Mouse (Mus musculus): ENCODE measurements around the gene Txn1. TPM values are rescaled to one million over a fixed set of nuclear protein-coding genes. Genes with fewer than 3 reads are reported as not detected.

The Txn1 gene
- polyA plus RNA-seq (2012; rRNA removed), result 116 and 145 TPM in 2 replicates

GRCm38 (mm10) chr4:57956029-57956960 is at the start of gene Txn1:
Gene Txn1, minus strand, starts transcription at chr4:57956411.
- peak; percentile 98 for DNase-seq
- no peak for TF ChIP-seq CTCF (IDR thresholded peaks at IDR 0.05; ENCODE audit: insufficient read depth, low read length)
- TF ChIP-seq POLR2A (IDR thresholded peaks at IDR 0.05; ENCODE audit: borderline replicate concordance, extremely low read depth, low read depth, low read length), result peak; percentile 99
- WGBS, result under 1% methylated on average over 71 of the region's 71 CpGs
- H3K4me3 ChIP-seq (replicated peaks; ENCODE audit: extremely low read depth, low read depth, low read length), result peak within 1 kb of the TSS; percentile 96
- peaks cover 12% of the 10 kb centered on the region for H3K4me1 ChIP-seq (ENCODE audit: control insufficient read depth, insufficient read depth, low read length)

- no peak for DNase-seq
- Histone ChIP-seq H3K4me1 (ENCODE audit: control insufficient read depth, insufficient read depth, low read length) (no peaks in the 10 kb centered on the region), H3K4me3 (replicated peaks; ENCODE audit: extremely low read depth, low read depth, low read length) (no peak overlapping the region)
- TF ChIP-seq CTCF (IDR thresholded peaks at IDR 0.05; ENCODE audit: insufficient read depth, low read length), result no peak
- TF ChIP-seq POLR2A (IDR thresholded peaks at IDR 0.05; ENCODE audit: borderline replicate concordance, extremely low read depth, low read depth, low read length), result no peak
- 67% methylated on average over 3 of the region's 3 CpGs for WGBS
These were observed 47.3 kb upstream of the Txn1 start for GRCm38 (mm10) chr4:58003501-58003900.

GRCm38 (mm10) chr4:57991425-57991824 is 35.2 kb upstream of the Txn1 start:
- WGBS, result 89% methylated on average over 1 of the region's 1 CpGs
- no peak overlapping the region for H3K4me3 ChIP-seq (replicated peaks; ENCODE audit: extremely low read depth, low read depth, low read length)

GRCm38 (mm10) chr4:57974400-57975117 is 18.3 kb upstream of the Txn1 start:
- no peak overlapping the region for H3K4me3 ChIP-seq (replicated peaks; ENCODE audit: extremely low read depth, low read depth, low read length)
- TF ChIP-seq CTCF (IDR thresholded peaks at IDR 0.05; ENCODE audit: insufficient read depth, low read length) (no peak), POLR2A (IDR thresholded peaks at IDR 0.05; ENCODE audit: borderline replicate concordance, extremely low read depth, low read depth, low read length) (no peak)
- H3K4me1 ChIP-seq (ENCODE audit: control insufficient read depth, insufficient read depth, low read length), result no peaks in the 10 kb centered on the region
- WGBS, result 85% methylated on average over 6 of the region's 6 CpGs
- DNase-seq, result no peak

More at GRCm38 (mm10) chr4:57991425-57991824, 35.2 kb upstream of the Txn1 start:
- no peak for DNase-seq
- no peaks in the 10 kb centered on the region for H3K4me1 ChIP-seq (ENCODE audit: control insufficient read depth, insufficient read depth, low read length)
- no peak for TF ChIP-seq POLR2A (IDR thresholded peaks at IDR 0.05; ENCODE audit: borderline replicate concordance, extremely low read depth, low read depth, low read length)
- no peak for TF ChIP-seq CTCF (IDR thresholded peaks at IDR 0.05; ENCODE audit: insufficient read depth, low read length)

- Histone ChIP-seq H3K4me3 (replicated peaks; ENCODE audit: extremely low read depth, low read depth, low read length) (no peak overlapping the region), H3K4me1 (ENCODE audit: control insufficient read depth, insufficient read depth, low read length) (no peaks in the 10 kb centered on the region)
- TF ChIP-seq CTCF (IDR thresholded peaks at IDR 0.05; ENCODE audit: insufficient read depth, low read length), result no peak
- TF ChIP-seq POLR2A (IDR thresholded peaks at IDR 0.05; ENCODE audit: borderline replicate concordance, extremely low read depth, low read depth, low read length), result no peak
- 82% methylated on average over 6 of the region's 6 CpGs for WGBS
- DNase-seq, result no peak
These were observed 17.5 kb upstream of the Txn1 start for GRCm38 (mm10) chr4:57973592-57974268.

- Histone ChIP-seq H3K4me3 (replicated peaks; ENCODE audit: extremely low read depth, low read depth, low read length) (no peak overlapping the region), H3K4me1 (ENCODE audit: control insufficient read depth, insufficient read depth, low read length) (peaks cover 6% of the 10 kb centered on the region)
- no peak for TF ChIP-seq CTCF (IDR thresholded peaks at IDR 0.05; ENCODE audit: insufficient read depth, low read length)
- no peak for DNase-seq
These were observed 14.1 kb upstream of the Txn1 start for GRCm38 (mm10) chr4:57970285-57970684.

- TF ChIP-seq POLR2A (IDR thresholded peaks at IDR 0.05; ENCODE audit: borderline replicate concordance, extremely low read depth, low read depth, low read length), result no peak
- no peak for TF ChIP-seq CTCF (IDR thresholded peaks at IDR 0.05; ENCODE audit: insufficient read depth, low read length)
- peaks cover 6% of the 10 kb centered on the region for H3K4me1 ChIP-seq (ENCODE audit: control insufficient read depth, insufficient read depth, low read length)
- DNase-seq, result no peak
- H3K4me3 ChIP-seq (replicated peaks; ENCODE audit: extremely low read depth, low read depth, low read length), result no peak overlapping the region
- 36% methylated on average over 3 of the region's 3 CpGs for WGBS
These were observed 11.0 kb upstream of the Txn1 start for GRCm38 (mm10) chr4:57967195-57967594.

GRCm38 (mm10) chr4:57965516-57965915 is 9.3 kb upstream of the Txn1 start:
- Histone ChIP-seq H3K4me3 (replicated peaks; ENCODE audit: extremely low read depth, low read depth, low read length) (no peak overlapping the region), H3K4me1 (ENCODE audit: control insufficient read depth, insufficient read depth, low read length) (peaks cover 6% of the 10 kb centered on the region)
- TF ChIP-seq POLR2A (IDR thresholded peaks at IDR 0.05; ENCODE audit: borderline replicate concordance, extremely low read depth, low read depth, low read length) (no peak), CTCF (IDR thresholded peaks at IDR 0.05; ENCODE audit: insufficient read depth, low read length) (no peak)
- 95% methylated on average over 4 of the region's 4 CpGs for WGBS
- DNase-seq, result no peak

GRCm38 (mm10) chr4:57964143-57964542 is 7.9 kb upstream of the Txn1 start:
- Histone ChIP-seq H3K4me1 (ENCODE audit: control insufficient read depth, insufficient read depth, low read length) (peaks cover 6% of the 10 kb centered on the region), H3K4me3 (replicated peaks; ENCODE audit: extremely low read depth, low read depth, low read length) (no peak overlapping the region)
- WGBS, result 68% methylated on average over 1 of the region's 1 CpGs
- no peak for DNase-seq
- TF ChIP-seq POLR2A (IDR thresholded peaks at IDR 0.05; ENCODE audit: borderline replicate concordance, extremely low read depth, low read depth, low read length) (no peak), CTCF (IDR thresholded peaks at IDR 0.05; ENCODE audit: insufficient read depth, low read length) (no peak)

Measured in lung, adult 2 months (tissue).